Mouse (Mus musculus) heart, postnatal 0 days (tissue): ENCODE measurements around the gene Gm765.

Experiments
- CTCF ChIP-seq: IDR thresholded peaks from 2 replicates; pipeline ENCODE4 v1.5.1; 2016; ENCODE audit warnings: antibody characterized with exemption, control low read depth, low read depth
- EP300 ChIP-seq: IDR thresholded peaks from 2 replicates; pipeline ENCODE4 v1.6.1; 2016; ENCODE audit warnings: antibody characterized with exemption, low read depth

DNA sequence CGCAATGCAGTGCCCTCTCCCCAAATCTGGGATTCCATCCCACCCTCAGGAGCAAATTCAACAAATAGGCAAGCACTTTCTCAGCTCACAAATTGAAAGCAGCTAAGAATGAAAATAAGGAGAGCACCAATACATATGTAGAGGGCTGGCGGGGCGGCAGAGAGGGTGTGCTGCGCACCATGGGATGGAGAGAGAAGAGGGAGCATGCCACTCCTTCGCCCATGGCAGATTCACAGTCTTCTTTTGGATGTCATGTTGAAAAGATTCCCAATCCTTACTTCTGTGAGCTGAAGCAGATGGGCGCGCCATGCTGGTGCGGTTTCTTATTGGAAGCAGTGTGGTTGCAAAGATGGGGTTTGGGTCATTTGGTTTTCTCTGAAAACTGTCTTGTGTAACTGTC is 118.6 kb downstream of the Gm765 start:
- TF ChIP-seq EP300 (no peak), CTCF (no peak)
